Mouse (Mus musculus) splenic B cell, adult 2 months (primary cell): ENCODE measurements around the gene Gm4559.
"Not testable (repeated sequence)": the region's sequence is repeated elsewhere in the genome, so short reads cannot be mapped to it uniquely, and the experiment has no call there.

ENCODE experiments used
- DNase-seq: peaks from one replicate; pipeline ENCODE4 v3.0.0-alpha.2; 2011; ENCODE audit warnings: low read depth, low spot score
- H3K27me3 ChIP-seq: 2 replicates; pipeline ENCODE4 v1.6.1; 2012; ENCODE audit warnings: mild to moderate bottlenecking, low read length, moderate library complexity, mixed read lengths; ENCODE audit not compliant: control insufficient read depth, poor library complexity, insufficient read depth, severe bottlenecking
- H3K36me3 ChIP-seq: 2 replicates; pipeline ENCODE4 v1.6.1; 2012; ENCODE audit warnings: mild to moderate bottlenecking, low read length, moderate library complexity, mixed read lengths; ENCODE audit not compliant: control insufficient read depth, poor library complexity, insufficient read depth, severe bottlenecking

Gene Gm4559

GRCm38 (mm10) chr7:142274263-142274662, at the start of gene Gm4559:
Gene Gm4559 (minus strand): TSS chr7:142274363.
- H3K36me3 ChIP-seq, H3K27me3 ChIP-seq, DNase-seq: not testable (repeated sequence)

- Histone ChIP-seq H3K36me3 (no peaks in the 10 kb centered on the region), H3K27me3 (no peaks in the 10 kb centered on the region)
- DNase-seq: no peak
Observed at GRCm38 (mm10) chr7:142323396-142324117, 49.4 kb upstream of the Gm4559 start.

GRCm38 (mm10) chr7:142322641-142323040, 48.5 kb upstream of the Gm4559 start:
- H3K36me3 ChIP-seq: no peaks in the 10 kb centered on the region

GRCm38 (mm10) chr7:142321637-142322306, 47.6 kb upstream of the Gm4559 start:
- not testable (repeated sequence) for DNase-seq, H3K27me3 ChIP-seq, H3K36me3 ChIP-seq

More at GRCm38 (mm10) chr7:142322641-142323040, 48.5 kb upstream of the Gm4559 start:
- no peak for DNase-seq
- H3K27me3 ChIP-seq: no peaks in the 10 kb centered on the region

- Histone ChIP-seq H3K36me3 (no peaks in the 10 kb centered on the region), H3K27me3 (no peaks in the 10 kb centered on the region)
- DNase-seq: no peak
Observed at GRCm38 (mm10) chr7:142320906-142321305, 46.7 kb upstream of the Gm4559 start.

- no peaks in the 10 kb centered on the region for H3K36me3 ChIP-seq
- DNase-seq: no peak
- no peaks in the 10 kb centered on the region for H3K27me3 ChIP-seq
Observed at GRCm38 (mm10) chr7:142319124-142319523, 45.0 kb upstream of the Gm4559 start.

- no peak for DNase-seq
- no peaks in the 10 kb centered on the region for H3K27me3 ChIP-seq
- H3K36me3 ChIP-seq: no peaks in the 10 kb centered on the region
Observed at GRCm38 (mm10) chr7:142317216-142317615, 43.1 kb upstream of the Gm4559 start.

GRCm38 (mm10) chr7:142316558-142316957, 42.4 kb upstream of the Gm4559 start:
- peak; percentile 58 for DNase-seq
- no peaks in the 10 kb centered on the region for H3K27me3 ChIP-seq
- no peaks in the 10 kb centered on the region for H3K36me3 ChIP-seq

GRCm38 (mm10) chr7:142314600-142315285, 40.6 kb upstream of the Gm4559 start:
- H3K36me3 ChIP-seq: no peaks in the 10 kb centered on the region
- H3K27me3 ChIP-seq: no peaks in the 10 kb centered on the region
- DNase-seq: no peak

GRCm38 (mm10) chr7:142303929-142304328, 29.8 kb upstream of the Gm4559 start:
- H3K36me3 ChIP-seq, DNase-seq, H3K27me3 ChIP-seq: not testable (repeated sequence)

GRCm38 (mm10) chr7:142303249-142303648, 29.1 kb upstream of the Gm4559 start, which contains the start of gene Krtap5-4:
Gene Krtap5-4 (plus strand): TSS chr7:142303549.
- H3K27me3 ChIP-seq: no peaks in the 10 kb centered on the region
- DNase-seq: no peak
- no peaks in the 10 kb centered on the region for H3K36me3 ChIP-seq

GRCm38 (mm10) chr7:142297018-142297417, 22.9 kb upstream of the Gm4559 start, which contains the start of gene Krtap5-1:
Gene Krtap5-1 (minus strand): TSS chr7:142297118.
- not testable (repeated sequence) for DNase-seq, H3K36me3 ChIP-seq, H3K27me3 ChIP-seq

GRCm38 (mm10) chr7:142296108-142296507, 21.9 kb upstream of the Gm4559 start:
- not testable (repeated sequence) for H3K27me3 ChIP-seq, H3K36me3 ChIP-seq, DNase-seq

GRCm38 (mm10) chr7:142295418-142295817, 21.3 kb upstream of the Gm4559 start:
- no peak for DNase-seq
- no peaks in the 10 kb centered on the region for H3K36me3 ChIP-seq
- H3K27me3 ChIP-seq: no peaks in the 10 kb centered on the region

GRCm38 (mm10) chr7:142293851-142294250, 19.7 kb upstream of the Gm4559 start:
- H3K36me3 ChIP-seq, H3K27me3 ChIP-seq: not testable (repeated sequence)
- DNase-seq: peak; percentile 48
